Mouse (Mus musculus): Measurements from ENCODE around the gene Ubl5. TPM values are rescaled to one million over a fixed set of nuclear protein-coding genes. Genes with fewer than 3 reads are reported as not detected.
A peak's percentile ranks its signal among the peaks of the same experiment; 100 is the strongest.

Gene Ubl5
- polyA plus RNA-seq, 1 experiment from 2014 or later: 354 TPM

DNA sequence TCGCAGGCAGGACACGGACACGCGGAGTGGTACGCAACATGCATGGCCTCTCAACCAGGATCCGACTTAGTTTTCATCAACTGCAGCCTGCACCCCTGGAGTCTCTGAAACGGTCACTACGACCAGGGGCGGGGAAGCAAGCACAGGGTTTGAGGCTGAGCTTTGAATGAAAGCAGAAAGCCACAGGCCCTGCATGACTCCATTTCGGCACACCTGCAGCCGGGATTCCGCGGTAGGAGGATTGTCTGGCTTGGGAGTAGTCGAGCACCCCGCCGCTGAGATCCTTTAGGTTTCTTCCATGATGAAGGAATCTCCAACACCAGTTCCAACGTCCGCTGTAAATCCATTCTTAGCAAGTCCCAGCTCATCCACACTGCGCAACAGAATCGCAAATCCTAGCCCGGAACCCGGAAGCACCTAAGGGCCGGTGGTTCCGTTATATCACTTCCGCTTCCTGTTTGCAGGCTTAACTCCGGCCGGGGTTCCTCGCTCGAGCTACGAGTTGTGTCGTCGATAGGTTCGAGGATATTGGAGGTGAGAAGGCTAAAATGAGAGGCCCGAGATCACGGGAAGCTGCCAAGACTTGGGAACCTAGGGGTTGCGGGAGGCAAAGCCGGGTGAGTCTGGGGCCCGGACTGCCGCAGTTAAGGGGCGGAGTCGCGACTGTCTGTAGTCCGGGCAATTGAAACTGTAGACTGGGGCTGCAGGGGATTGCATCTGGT, 1.8 kb downstream of the Ubl5 start, which contains the start of gene Fbxl12:
TSS of gene Fbxl12 (minus strand) at position 408 of the 722 bp plus-strand sequence.
- Histone ChIP-seq H3K9me3 (ENCODE audit: control insufficient read depth, low read length) (no peaks in the 10 kb centered on the region), H3K36me3 (ENCODE audit: control insufficient read depth, insufficient read depth, low read length) (peaks cover 31% of the 10 kb centered on the region), H3K27ac (replicated peaks; ENCODE audit: low read depth, low read length) (peak within 1 kb of the TSS; percentile 94), H3K4me1 (ENCODE audit: control insufficient read depth, insufficient read depth, low read length) (no peaks in the 10 kb centered on the region; the same call in none of the 2 replicates), H3K27me3 (replicated peaks; ENCODE audit: control insufficient read depth, insufficient read depth, low read length) (no peaks in the 10 kb centered on the region), H3K4me3 (ENCODE audit: low read depth, low read length) (peak within 1 kb of the TSS; percentile 74), H3K4me2 (ENCODE audit: low read depth, low read length) (peak within 1 kb of the TSS; percentile 81), H3K9ac (ENCODE audit: low read depth, low read length) (peak within 1 kb of the TSS; percentile 86)
- peak; percentile 20; the same call in 1 of the 2 replicates for ATAC-seq (ENCODE audit: low read depth)
- WGBS: under 1% methylated on average over 43 of the region's 43 CpGs
- peak; percentile 93 for DNase-seq (ENCODE audit: low spot score)

DNA sequence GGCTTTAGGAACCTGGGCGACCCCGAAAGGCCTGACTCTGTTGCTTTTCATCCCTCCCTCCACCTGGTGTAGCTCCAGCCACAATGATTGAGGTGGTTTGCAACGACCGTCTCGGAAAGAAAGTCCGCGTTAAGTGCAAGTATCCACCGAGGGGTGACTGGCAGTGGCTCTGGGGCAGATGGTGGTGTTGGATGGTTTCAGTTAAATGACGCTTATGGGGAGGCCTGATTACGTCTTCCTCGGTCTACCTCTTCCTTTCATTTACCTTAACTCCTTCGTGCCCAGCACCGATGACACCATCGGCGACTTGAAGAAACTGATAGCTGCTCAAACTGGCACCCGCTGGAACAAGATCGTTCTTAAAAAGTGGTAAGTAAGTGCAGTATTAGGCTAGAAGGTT, 2.4 kb downstream of the Ubl5 start:
- H3K9me3 ChIP-seq (ENCODE audit: control insufficient read depth, low read length): no peaks in the 10 kb centered on the region
- peaks cover 31% of the 10 kb centered on the region for H3K36me3 ChIP-seq (ENCODE audit: control insufficient read depth, insufficient read depth, low read length)
- peak overlapping the region; percentile 83 for H3K27ac ChIP-seq (replicated peaks; ENCODE audit: low read depth, low read length)
- peak; percentile 32 for DNase-seq (ENCODE audit: low spot score)
- peak overlapping the region; percentile 74 for H3K4me3 ChIP-seq (ENCODE audit: low read depth, low read length)
- peak overlapping the region; percentile 81 for H3K4me2 ChIP-seq (ENCODE audit: low read depth, low read length)
- H3K4me1 ChIP-seq (ENCODE audit: control insufficient read depth, insufficient read depth, low read length): no peaks in the 10 kb centered on the region; the same call in none of the 2 replicates
- no peak for ATAC-seq (ENCODE audit: low read depth)
- H3K27me3 ChIP-seq (replicated peaks; ENCODE audit: control insufficient read depth, insufficient read depth, low read length): no peaks in the 10 kb centered on the region
- WGBS: 4% methylated on average over 17 of the region's 17 CpGs
- H3K9ac ChIP-seq (ENCODE audit: low read depth, low read length): peak overlapping the region; percentile 86

DNA sequence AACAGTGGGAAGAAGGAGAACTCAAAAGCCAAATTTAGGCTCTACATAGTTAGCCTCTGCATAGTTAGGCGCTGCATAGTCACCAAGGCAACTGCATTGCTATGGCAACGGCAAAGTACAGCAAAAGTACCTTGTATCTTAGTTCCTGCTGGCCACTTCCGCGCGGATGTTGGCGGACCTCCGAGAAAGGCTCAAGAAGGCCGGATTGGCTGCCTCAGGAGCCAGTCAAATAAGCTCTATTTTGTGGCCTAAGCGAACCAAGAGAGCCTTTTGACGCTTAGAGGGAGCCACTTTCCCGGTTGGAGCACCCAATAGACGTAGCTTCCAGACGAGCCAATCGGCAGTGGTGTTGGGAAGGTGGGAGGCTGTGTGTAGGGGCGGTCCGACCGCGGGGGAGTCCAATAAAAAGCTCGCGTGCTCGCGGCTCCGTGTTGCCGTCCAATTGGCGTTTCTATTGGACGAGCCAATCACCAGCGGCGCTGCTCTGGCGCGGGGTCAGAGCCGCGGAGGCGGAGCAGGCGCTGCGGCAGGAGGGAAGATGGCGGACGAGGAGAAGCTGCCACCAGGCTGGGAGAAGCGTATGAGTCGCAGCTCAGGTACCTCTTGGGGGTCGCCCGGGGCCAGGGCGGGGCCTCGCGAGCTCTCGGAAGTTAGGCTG, 9.1 kb downstream of the Ubl5 start, which contains the start of gene Pin1:
TSS of gene Pin1 (plus strand) at position 494 of the 658 bp plus-strand sequence.
- WGBS: 0% methylated on average over 45 of the region's 45 CpGs
- H3K36me3 ChIP-seq (ENCODE audit: control insufficient read depth, insufficient read depth, low read length): peaks cover 49% of the 10 kb centered on the region
- peak within 1 kb of the TSS; percentile 65; the same call in 1 of the 2 replicates for H3K27ac ChIP-seq (replicated peaks; ENCODE audit: low read depth, low read length)
- no peaks in the 10 kb centered on the region for H3K27me3 ChIP-seq (replicated peaks; ENCODE audit: control insufficient read depth, insufficient read depth, low read length)
- H3K4me3 ChIP-seq (ENCODE audit: low read depth, low read length): peak within 1 kb of the TSS; percentile 94
- peak; percentile 100 for ATAC-seq (ENCODE audit: low read depth)
- 0 out of 2 replicates have a peak, but pooled peaks cover 9% of the 10 kb centered on the region for H3K4me1 ChIP-seq (ENCODE audit: control insufficient read depth, insufficient read depth, low read length)
- H3K4me2 ChIP-seq (ENCODE audit: low read depth, low read length): peak within 1 kb of the TSS; percentile 71
- H3K9ac ChIP-seq (ENCODE audit: low read depth, low read length): peak within 1 kb of the TSS; percentile 91
- H3K9me3 ChIP-seq (ENCODE audit: control insufficient read depth, low read length): no peaks in the 10 kb centered on the region
- DNase-seq (ENCODE audit: low spot score): peak; percentile 100

DNA sequence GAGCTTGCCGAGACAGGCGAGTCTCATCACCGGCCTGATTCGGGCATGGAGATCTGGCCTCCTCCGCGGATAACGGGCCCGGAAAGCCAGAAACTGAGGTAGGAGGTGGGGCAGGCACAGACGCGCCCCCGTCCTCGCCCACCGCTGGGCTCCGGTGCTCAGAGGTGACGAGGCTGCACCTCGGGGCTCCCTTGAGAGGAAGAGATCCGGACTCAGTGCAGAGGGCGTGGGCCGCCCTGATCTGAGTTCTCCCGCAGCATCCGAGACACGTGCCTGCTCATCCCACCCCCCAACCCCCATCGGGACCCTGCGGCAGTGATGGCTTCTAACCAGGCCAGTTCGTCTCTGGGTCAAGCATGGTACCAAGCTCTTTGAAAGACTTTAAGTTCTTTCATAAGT, 9.6 kb downstream of the Ubl5 start:
- under 1% methylated on average over 15 of the region's 25 CpGs for WGBS
- peaks cover 50% of the 10 kb centered on the region for H3K36me3 ChIP-seq (ENCODE audit: control insufficient read depth, insufficient read depth, low read length)
- H3K4me3 ChIP-seq (ENCODE audit: low read depth, low read length): peak overlapping the region; percentile 94
- H3K27me3 ChIP-seq (replicated peaks; ENCODE audit: control insufficient read depth, insufficient read depth, low read length): no peaks in the 10 kb centered on the region
- H3K27ac ChIP-seq (replicated peaks; ENCODE audit: low read depth, low read length): no peak overlapping the region
- peak overlapping the region; percentile 63 for H3K4me2 ChIP-seq (ENCODE audit: low read depth, low read length)
- 0 out of 2 replicates have a peak, but pooled peaks cover 9% of the 10 kb centered on the region for H3K4me1 ChIP-seq (ENCODE audit: control insufficient read depth, insufficient read depth, low read length)
- H3K9me3 ChIP-seq (ENCODE audit: control insufficient read depth, low read length): no peaks in the 10 kb centered on the region
- ATAC-seq (ENCODE audit: low read depth): peak; percentile 2; the same call in 1 of the 2 replicates
- DNase-seq (ENCODE audit: low spot score): no peak
- peak overlapping the region; percentile 91 for H3K9ac ChIP-seq (ENCODE audit: low read depth, low read length)

DNA sequence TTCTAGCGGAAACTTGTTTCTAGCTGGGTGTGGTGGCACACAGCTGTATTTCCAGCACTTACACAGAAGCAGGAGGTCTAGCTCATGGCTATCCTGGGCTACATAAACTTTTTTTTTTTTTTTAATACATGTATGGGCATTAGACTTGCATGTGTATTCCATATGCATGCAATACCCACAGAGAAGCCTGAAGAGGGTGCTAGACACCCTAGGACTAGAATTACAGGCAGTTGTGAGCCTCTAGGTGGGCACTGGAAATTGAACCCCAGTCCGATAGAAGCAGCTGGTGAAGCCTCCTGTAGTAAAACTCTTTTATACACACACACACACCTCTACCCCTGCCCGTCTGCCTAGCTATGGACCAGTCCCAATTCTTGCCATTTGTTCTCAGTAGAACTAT, 11.2 kb downstream of the Ubl5 start:
- H3K27me3 ChIP-seq (replicated peaks; ENCODE audit: control insufficient read depth, insufficient read depth, low read length): no peaks in the 10 kb centered on the region
- DNase-seq (ENCODE audit: low spot score) (no peak), ATAC-seq (ENCODE audit: low read depth) (no peak)
- 91% methylated on average over 3 of the region's 3 CpGs for WGBS
- peaks cover 50% of the 10 kb centered on the region for H3K36me3 ChIP-seq (ENCODE audit: control insufficient read depth, insufficient read depth, low read length)
- H3K27ac ChIP-seq (replicated peaks; ENCODE audit: low read depth, low read length): no peak overlapping the region
- no peak overlapping the region for H3K4me3 ChIP-seq (ENCODE audit: low read depth, low read length)
- 0 out of 2 replicates have a peak, but pooled peaks cover 9% of the 10 kb centered on the region for H3K4me1 ChIP-seq (ENCODE audit: control insufficient read depth, insufficient read depth, low read length)
- H3K9ac ChIP-seq (ENCODE audit: low read depth, low read length): no peak overlapping the region
- H3K4me2 ChIP-seq (ENCODE audit: low read depth, low read length): 0 out of 2 replicates have a peak overlapping the region, but pooled peaks have one; percentile 63
- H3K9me3 ChIP-seq (ENCODE audit: control insufficient read depth, low read length): no peaks in the 10 kb centered on the region

DNA sequence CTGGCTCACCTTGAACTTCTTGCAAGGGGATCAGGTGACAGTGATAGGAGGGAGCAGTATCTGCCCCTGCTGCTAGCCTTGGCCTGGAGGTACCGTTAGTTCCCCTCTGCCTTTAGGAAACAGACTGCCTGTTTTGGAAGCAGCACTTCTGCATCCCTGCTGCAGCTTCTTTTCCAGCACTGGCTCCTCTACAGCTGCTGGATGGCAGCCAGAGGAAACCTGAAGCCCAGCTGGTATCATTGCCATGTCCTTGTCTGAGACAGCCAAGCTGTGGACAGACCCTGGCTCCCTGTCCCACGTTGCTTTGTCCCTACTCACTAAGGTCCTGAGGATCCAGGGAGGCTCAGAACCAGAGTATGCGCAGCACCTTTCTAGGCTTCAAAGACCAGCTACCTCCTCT, 14.9 kb downstream of the Ubl5 start:
- no peak for ATAC-seq (ENCODE audit: low read depth)
- H3K36me3 ChIP-seq (ENCODE audit: control insufficient read depth, insufficient read depth, low read length): peaks cover 72% of the 10 kb centered on the region
- WGBS: 95% methylated on average over 3 of the region's 3 CpGs

DNA sequence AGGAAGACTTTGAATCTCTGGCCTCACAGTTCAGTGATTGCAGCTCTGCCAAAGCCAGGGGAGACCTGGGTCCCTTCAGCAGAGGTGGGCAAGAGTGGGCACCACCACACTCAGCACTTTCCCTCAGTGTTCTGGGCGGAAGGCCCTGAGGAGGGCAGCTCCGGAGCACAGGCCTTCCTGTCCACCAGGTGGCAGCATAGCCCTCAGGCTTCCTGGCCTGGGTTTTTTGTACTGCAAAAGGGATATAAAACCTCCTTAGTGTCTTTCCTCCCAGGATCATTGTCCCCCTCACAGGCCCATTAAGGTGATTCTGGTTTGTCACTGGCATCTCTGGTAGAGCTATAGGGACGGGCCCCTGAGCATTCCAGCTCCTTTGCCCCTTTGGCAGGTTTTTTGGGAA, 19.6 kb downstream of the Ubl5 start:
- DNase-seq (ENCODE audit: low spot score) (peak; percentile 62), ATAC-seq (ENCODE audit: low read depth) (no peak)
- Histone ChIP-seq H3K27ac (replicated peaks; ENCODE audit: low read depth, low read length) (no peak overlapping the region), H3K4me1 (ENCODE audit: control insufficient read depth, insufficient read depth, low read length) (no peaks in the 10 kb centered on the region), H3K27me3 (replicated peaks; ENCODE audit: control insufficient read depth, insufficient read depth, low read length) (no peaks in the 10 kb centered on the region), H3K9me3 (ENCODE audit: control insufficient read depth, low read length) (no peaks in the 10 kb centered on the region), H3K4me3 (ENCODE audit: low read depth, low read length) (no peak overlapping the region), H3K36me3 (ENCODE audit: control insufficient read depth, insufficient read depth, low read length) (peaks cover 61% of the 10 kb centered on the region), H3K4me2 (ENCODE audit: low read depth, low read length) (no peak overlapping the region), H3K9ac (ENCODE audit: low read depth, low read length) (no peak overlapping the region)
- WGBS: 61% methylated on average over 3 of the region's 3 CpGs

More for the DNA sequence above, 14.9 kb downstream of the Ubl5 start:
- Histone ChIP-seq H3K4me3 (ENCODE audit: low read depth, low read length) (no peak overlapping the region), H3K9me3 (ENCODE audit: control insufficient read depth, low read length) (no peaks in the 10 kb centered on the region), H3K4me1 (ENCODE audit: control insufficient read depth, insufficient read depth, low read length) (0 out of 2 replicates have a peak, but pooled peaks cover 6% of the 10 kb centered on the region), H3K9ac (ENCODE audit: low read depth, low read length) (no peak overlapping the region), H3K27me3 (replicated peaks; ENCODE audit: control insufficient read depth, insufficient read depth, low read length) (no peaks in the 10 kb centered on the region), H3K27ac (replicated peaks; ENCODE audit: low read depth, low read length) (no peak overlapping the region), H3K4me2 (ENCODE audit: low read depth, low read length) (no peak overlapping the region)
- DNase-seq (ENCODE audit: low spot score): no peak

DNA sequence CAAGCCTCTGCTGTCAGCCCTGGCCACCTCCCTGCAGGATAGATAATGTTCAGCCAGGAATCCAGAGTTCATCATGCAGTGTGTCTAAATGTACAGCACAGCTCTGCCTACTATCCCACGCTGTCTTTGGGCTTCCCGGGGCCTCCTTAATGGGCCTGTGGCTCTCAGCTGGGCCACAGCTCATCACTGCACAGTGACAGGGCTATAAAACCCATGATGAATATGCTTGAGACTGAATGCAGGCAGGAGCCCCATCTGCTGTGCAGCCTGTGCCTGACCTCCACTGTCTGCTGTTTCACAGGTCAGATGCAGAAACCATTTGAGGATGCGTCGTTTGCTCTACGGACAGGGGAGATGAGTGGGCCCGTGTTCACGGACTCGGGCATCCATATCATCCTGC, 20.2 kb downstream of the Ubl5 start:
- WGBS: 96% methylated on average over 8 of the region's 8 CpGs
- Histone ChIP-seq H3K9me3 (ENCODE audit: control insufficient read depth, low read length) (no peaks in the 10 kb centered on the region), H3K36me3 (ENCODE audit: control insufficient read depth, insufficient read depth, low read length) (peaks cover 56% of the 10 kb centered on the region), H3K4me2 (ENCODE audit: low read depth, low read length) (no peak overlapping the region), H3K27ac (replicated peaks; ENCODE audit: low read depth, low read length) (no peak overlapping the region), H3K9ac (ENCODE audit: low read depth, low read length) (no peak overlapping the region), H3K27me3 (replicated peaks; ENCODE audit: control insufficient read depth, insufficient read depth, low read length) (no peaks in the 10 kb centered on the region), H3K4me3 (ENCODE audit: low read depth, low read length) (no peak overlapping the region), H3K4me1 (ENCODE audit: control insufficient read depth, insufficient read depth, low read length) (no peaks in the 10 kb centered on the region)
- ATAC-seq (ENCODE audit: low read depth) (no peak), DNase-seq (ENCODE audit: low spot score) (no peak)

All from embryonic facial prominence, embryonic 14.5 days (tissue).